Mouse (Mus musculus) heart, postnatal 0 days (tissue): Measurements from ENCODE around the gene Tcte2.

Experiments
- CTCF ChIP-seq: IDR thresholded peaks from 2 replicates; pipeline ENCODE4 v1.5.1; 2016; ENCODE audit warnings: antibody characterized with exemption, control low read depth, low read depth
- EP300 ChIP-seq: IDR thresholded peaks from 2 replicates; pipeline ENCODE4 v1.6.1; 2016; ENCODE audit warnings: antibody characterized with exemption, low read depth

- TF ChIP-seq CTCF (no peak), EP300 (no peak)
Measured at GRCm38 (mm10) chr17:13737336-13737735, 24.3 kb downstream of the Tcte2 start.
